Mouse (Mus musculus) heart, adult 9 months (tissue): ENCODE data around the gene Tmem50b.
A peak's percentile ranks its signal among the peaks of the same experiment; 100 is the strongest.

Experiments used
- DNase-seq, 2 experiments: peaks; one replicate each; pipeline ENCODE4 v3.0.0; 2022; ENCODE audit warnings: low spot score in 2 of 2

Tmem50b gene

GRCm38 (mm10) chr16:91565292-91565951 is 32.2 kb downstream of the Tmem50b start:
- DNase-seq: no peak

DNA sequence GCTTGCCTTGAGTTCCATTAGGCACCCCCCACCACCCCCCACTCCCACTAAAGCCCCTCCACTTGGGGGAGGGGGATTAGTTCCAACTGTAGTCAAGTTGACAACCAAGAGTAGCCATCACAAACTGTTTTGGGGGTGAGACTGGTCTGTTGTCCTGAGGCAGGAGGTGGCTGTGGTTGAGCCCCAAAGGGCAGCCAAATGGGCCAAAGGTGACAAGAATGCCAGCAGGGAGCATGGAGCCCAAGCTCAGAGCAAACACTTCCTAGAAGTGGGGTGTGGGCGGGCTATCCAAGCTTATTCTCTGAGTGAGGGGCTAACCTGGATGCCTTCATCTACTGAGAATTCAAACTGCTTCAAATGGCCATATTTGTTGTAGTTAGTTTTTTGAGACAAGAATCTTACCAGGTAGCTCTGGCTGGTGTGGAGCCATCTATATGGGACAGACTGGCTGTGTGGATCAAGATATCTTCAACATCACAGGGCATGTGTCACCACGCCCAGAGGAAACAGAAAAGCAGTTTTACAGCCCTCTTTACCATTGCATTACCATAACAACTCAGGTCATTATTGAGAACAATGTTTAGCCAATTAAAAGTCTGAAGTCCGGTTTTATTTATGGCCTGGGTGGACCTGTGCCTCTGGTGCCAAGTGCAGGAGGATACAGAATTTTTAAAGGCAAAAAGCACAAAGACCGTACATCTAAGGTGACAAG is 32.9 kb downstream of the Tmem50b start:
- no peak for DNase-seq

- DNase-seq: no peak
Measured at GRCm38 (mm10) chr16:91561541-91562457, 35.8 kb downstream of the Tmem50b start.

- no peak for DNase-seq
Measured at GRCm38 (mm10) chr16:91561099-91561498, 36.5 kb downstream of the Tmem50b start.

GRCm38 (mm10) chr16:91557693-91558092 is 39.9 kb downstream of the Tmem50b start:
- peak; percentile 67 to 75 for DNase-seq

DNA sequence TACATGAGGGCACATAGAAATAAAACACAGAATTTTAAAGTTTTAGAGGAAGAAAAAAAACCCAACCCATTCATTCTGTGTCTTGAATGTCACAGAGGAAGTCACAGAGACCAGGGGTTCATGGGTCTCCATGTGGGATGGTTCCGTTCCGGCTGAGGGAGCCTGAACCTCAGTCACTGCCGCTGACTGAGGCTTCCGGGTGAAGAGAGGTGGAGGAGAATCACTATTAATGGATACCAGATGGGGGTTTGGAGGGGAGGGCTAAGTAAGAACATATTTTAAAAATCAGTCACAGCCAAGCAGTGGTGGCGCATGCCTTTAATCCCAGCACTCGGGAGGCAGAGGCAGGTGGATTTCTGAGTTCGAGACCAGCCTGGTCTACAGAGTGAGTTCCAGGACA is 40.4 kb downstream of the Tmem50b start:
- DNase-seq: no peak

DNA sequence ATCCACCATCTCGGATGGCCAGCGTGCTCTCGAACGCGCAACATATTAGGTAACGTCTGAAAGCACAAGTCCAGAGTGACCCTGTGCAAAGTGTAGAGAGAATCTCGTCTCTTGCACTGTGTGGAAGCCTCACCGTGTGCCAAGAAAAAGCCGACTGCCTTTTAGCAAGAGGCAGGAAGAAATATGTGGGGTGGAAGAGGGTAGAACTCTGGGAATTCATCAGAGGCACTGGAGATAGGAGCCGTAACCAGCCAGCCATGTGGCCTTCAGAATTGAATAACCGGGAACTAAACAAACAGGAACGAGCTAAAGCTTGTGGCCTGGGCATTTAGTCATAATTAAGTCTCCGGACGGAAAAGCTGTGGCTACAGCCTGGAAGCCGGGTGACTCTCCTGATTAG is 40.9 kb downstream of the Tmem50b start:
- no peak for DNase-seq

DNA sequence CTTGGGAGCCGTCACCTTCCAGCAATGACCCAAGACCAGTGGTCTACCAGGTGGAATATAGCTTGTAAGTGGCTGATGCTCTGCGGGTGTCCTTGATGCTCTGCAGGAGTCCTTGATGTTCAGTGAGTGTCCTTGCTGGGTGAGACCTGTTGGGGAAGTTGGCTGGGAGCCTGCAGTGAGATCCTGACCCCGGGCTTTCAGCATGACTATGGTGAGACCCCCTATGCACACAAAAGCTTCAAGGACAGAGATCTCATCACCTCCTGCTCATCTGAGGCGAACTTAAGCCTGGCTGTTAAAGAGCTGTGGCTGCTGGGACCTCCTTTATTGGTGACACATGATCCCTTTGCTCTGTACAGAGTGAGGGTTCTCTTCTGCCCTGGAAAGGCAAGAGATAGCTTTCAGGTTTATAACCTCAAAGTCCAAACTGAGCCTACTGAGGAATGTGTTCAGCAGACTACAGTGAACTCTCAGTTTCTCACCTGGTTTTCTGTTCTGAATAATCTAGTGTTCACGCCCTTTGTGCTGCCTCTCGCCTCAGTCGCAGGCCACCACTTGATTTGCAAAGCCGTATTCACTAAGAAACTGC is 42.5 kb downstream of the Tmem50b start:
- no peak for DNase-seq

- peak; percentile 40 to 55 for DNase-seq
Measured at GRCm38 (mm10) chr16:91553625-91554024, 44.0 kb downstream of the Tmem50b start.

DNA sequence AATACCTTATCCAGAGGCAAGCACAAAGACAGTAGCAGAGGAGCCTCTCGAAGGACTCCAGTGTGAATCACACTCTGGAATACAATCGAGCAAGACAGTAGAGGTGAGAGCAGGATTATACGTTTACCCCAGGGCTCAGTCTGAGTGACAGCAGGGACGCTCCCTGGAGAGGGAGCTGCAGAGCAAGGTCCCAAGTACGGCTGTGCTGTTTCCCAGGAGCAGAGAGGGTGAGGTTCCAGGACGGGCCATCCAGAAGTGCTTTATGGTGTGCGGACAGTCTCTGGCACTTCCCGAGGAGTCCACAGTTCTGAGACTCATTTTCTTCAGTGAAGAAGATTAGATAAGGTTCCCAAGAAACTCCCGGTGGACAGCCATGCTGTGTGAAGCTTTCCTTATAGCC is 45.5 kb downstream of the Tmem50b start:
- no peak for DNase-seq

- no peak for DNase-seq
Measured at GRCm38 (mm10) chr16:91551081-91551524, 46.5 kb downstream of the Tmem50b start.

- DNase-seq: no peak
Measured at GRCm38 (mm10) chr16:91549616-91550015, 48.0 kb downstream of the Tmem50b start.

- DNase-seq: no peak
Measured at GRCm38 (mm10) chr16:91548996-91549395, 48.6 kb downstream of the Tmem50b start.

- DNase-seq: no peak
Measured at GRCm38 (mm10) chr16:91548586-91548985, 49.0 kb downstream of the Tmem50b start.

GRCm38 (mm10) chr16:91547974-91548373 is 49.6 kb downstream of the Tmem50b start:
- DNase-seq: no peak

DNA sequence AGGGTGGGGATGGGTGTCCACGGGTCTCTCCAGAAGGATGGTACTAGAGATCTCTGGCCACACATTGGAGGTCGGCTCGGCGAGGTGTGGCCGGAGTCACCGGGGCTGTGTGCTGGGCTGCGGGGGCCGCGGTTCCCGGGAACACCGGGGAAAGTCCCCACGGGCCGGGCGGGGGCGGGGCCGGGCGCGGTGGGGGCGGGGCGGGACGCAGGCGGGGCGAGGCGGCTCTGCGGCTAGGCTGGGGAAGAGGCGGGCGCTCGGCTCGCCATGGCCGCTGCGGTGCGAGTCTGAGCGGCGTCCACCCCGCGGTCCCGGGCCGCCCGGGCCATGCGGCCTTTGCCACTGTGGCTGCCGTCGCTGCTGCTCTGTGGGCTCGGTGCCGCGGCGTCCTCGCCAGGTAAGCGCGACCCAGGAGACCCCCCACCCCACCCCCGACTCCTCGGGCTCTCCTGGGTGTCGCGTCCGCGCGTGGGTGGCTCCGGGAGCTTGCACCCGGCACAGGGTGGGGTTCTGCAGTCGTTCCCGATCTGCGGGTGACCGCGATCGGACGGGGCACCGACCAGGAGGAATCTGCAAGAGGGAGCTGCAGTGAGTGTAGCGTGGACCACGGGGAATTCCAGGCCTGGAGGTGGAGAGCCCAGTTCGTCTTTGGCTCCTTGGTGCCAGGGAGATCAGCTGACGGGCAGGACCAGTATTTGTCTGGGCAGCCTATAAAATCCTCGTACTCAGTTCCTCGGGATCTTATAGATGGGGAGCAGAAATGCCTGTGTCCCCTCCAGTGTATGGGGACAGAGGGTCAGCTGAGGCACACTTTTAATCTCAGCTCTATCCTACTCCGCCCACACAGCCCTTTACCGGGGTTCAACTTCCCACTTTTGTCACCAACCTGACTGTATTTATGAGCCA is 50.5 kb downstream of the Tmem50b start, which contains the start of gene Ifngr2:
TSS of gene Ifngr2 (plus strand) at position 237 of the 906 bp plus-strand sequence.
- peak; percentile 58 to 70 for DNase-seq

GRCm38 (mm10) chr16:91546391-91546835 is 51.2 kb downstream of the Tmem50b start:
- DNase-seq: peak in 1 of 2 experiments; percentile 70

GRCm38 (mm10) chr16:91545597-91546281 is 51.9 kb downstream of the Tmem50b start:
- DNase-seq: no peak

GRCm38 (mm10) chr16:91543619-91544018 is 54.0 kb downstream of the Tmem50b start:
- DNase-seq: no peak

DNA sequence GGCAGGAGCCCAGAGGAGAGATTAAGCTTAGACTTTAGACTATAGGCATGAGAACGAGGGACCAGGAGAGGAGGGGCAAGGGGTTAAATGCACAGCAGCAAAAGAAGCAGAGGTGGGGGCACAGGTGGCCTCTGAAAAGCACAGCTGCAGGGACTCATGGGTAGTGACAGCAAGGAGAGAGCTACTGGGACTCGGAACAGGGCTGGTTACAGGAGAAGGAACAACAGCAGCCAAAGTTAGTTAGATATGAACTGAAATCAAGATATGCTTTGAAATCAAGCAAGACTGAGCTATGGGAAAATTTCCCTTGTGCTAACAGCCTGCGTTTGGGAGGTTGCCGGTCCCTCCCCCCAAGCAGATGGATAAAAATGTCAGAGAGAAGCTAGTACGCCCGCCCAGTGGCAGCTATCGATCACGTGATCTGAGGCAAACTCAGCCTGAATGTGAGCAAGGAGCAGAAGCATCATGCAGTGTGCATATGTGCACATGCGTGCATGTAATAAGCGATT is 56.0 kb downstream of the Tmem50b start:
- no peak for DNase-seq
